Mouse (Mus musculus) MEL-GATA-1-ER (cell line): Measurements from ENCODE around the gene Fam102a.
"Not testable (repeated sequence)": the region's sequence is repeated elsewhere in the genome, so short reads cannot be mapped to it uniquely, and the experiment has no call there.

Source experiments
- DNase-seq: peaks from one replicate; pipeline ENCODE4 v3.0.0-alpha.2; 2012; ENCODE audit warnings: low read depth; ENCODE audit errors: extremely low read depth

Gene Fam102a

DNA sequence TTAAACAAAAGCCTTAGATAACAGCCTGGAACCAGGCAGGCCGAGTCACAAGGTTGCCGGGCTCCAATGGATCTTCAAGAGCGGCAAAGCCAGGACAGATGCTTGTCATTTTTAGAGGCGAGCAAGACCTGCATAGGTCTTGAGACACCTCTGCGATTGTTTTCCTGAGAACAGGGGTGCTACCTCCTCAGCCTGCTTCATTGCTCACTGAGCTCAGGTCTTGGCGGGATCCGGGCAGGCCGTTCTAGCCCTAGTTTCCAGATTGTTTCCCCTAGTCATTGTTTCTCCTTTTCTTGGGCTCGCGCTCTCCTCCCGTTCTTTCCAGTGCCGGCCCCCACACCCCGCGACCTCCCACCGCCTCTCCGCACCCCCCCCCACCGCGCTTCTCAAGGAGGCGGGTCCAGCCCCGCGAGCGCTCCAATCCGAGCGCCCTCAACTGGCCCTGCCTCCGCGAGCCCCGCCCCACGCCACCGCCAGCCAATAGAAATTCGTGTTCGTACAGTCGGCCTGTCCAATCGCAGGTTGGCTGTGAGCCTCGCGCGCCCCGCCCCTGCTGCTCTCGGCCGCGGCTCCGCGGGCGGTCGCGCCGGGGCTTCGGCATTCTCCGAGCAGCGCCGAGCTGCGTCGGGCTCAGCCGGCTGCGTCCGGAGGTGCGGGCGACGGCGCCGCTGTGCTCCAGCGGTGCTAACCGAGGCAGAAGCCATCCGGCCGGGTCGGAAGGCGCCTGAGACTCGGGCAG, at the start of gene Fam102a:
TSS of gene Fam102a (plus strand) at position 600 of the 739 bp plus-strand sequence.
- peak; percentile 80 for DNase-seq

DNA sequence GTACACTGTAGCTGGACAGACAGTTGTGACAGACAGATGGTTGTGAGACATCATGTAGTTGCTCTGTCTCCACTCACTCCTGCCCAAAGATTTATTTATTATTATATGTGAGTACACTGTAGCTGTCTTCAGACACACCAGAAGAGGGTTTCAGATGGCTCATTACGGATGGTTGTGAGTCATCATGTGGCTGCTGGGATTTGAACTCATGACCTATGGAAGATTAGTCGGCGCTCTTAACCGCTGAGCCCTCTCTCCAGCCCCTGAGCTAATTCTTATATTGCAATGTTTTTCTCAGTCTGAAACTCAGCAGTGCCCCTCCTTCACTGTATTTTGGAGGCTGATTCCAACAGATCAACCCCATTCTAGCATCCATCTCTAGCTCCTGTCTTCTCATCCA, 49.4 kb upstream of the Fam102a start:
- DNase-seq: no peak

DNA sequence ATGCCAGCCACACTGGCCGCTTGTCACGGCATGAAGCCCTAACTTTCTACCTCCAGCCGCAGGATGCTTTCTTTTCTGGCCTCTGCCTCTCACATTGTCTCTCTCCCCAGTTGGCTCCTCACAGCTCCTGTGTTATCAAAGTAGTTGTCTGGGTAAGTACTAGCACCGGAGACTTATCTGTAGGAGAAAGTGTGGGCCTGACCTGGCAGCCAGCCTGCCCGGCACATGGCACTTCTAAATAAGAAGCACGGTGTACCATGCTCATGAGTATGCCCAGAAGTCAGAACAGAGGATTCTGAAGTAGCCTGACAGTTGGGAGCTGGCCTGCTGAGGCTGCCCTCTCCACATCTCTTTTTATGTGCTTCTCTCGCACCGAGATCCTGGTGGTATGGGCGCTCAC, 49.0 kb upstream of the Fam102a start:
- DNase-seq: peak; percentile 46

DNA sequence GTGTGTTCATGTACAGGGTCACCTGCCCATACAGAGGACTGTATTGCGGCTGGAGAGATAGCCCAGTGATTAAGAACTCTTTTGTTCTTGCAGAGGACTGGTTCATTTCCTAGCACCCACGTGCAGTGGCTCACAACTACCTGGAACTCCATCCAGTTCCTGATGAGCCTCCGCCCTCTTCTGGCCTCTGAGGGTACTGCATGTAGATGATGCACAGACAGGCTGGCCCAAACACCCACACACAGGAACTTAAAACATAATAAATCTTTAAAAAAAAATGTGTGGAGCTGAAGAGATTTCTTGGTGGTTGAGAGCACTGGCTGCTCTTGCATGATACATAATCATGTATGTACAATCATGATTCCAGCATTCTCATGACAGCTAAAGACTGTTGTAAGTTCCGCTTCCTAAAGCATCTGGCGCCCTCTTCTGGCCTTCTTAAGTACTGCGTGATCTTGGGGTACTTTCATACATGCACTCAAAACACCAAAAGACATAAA, 48.0 kb upstream of the Fam102a start:
- peak; percentile 80 for DNase-seq

DNA sequence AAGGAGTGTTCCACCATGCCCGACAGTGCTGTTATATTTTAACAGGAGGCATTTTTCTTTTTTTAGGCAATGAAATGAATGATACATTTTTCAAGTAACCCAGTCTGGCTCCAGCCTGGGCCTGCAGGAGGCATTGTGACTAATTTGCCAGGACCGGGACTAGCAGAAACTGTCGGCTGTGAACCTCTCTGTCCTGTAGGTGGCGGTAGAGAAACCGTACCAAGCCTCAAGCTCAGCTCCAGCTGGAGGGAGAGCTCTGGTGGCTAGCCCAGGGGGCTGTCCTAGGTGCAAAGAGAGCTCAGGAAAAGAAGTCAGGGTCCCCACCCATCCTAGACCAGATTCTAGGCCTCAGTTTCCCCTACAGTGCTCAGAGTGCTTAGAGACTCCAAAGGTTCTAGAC, 46.5 kb upstream of the Fam102a start:
- peak; percentile 66 for DNase-seq

DNA sequence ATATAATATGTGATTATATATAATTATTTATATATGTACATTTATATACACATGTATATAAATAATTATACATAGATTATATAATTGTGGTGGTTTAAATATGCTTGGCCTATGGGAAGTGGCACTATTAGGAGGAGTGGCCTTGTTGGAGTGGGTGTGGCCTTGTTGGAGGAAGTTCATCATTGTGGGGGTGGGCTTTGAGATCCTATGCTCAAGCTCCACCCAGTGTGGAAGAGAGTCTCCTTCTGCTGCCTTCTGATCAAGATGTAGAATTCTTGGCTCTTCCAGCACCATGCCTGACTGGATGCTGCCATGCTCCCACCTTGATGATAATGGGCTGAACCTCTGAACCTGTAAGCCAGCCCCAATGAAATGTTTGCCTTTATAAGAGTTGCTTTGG, 44.4 kb upstream of the Fam102a start:
- DNase-seq: not testable (repeated sequence)

DNA sequence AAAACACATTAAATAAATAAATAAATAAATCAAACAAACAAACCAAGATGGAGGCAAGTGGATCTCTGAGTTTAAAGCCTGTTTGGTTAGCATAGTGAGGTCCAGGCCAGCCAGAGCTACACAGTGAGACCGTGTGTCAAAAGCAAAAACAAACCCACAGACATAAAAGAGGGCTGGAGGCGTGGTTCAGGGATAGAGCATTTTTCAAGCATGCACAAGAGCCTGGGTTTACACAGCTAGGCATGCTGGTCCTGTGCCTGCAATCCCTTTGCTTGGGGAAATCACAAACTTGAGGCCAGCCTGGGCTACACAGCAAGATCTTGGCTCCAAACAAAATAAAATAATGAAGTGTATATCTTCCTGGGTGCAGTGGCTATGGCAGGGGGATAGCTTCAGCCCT, 42.5 kb upstream of the Fam102a start:
- DNase-seq: no peak

DNA sequence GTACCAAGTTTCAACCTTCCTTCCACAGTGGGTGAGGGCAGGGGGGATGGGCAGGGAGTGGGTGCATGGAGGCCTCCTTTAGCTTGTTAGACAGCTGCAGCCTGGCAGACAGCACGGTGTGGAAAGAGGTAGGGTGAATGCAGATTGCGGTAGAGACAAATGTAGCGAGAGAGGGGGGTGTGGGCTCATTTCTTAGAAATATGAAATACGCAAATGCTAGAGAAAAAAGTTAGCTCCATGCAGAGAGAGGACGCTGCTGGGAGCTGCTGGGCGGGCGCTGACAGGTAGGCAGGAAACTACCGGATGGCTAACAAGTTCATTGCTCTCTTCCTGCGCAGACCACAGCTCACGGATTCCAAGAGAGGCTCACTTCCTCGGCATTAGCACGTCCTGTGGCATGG, 41.8 kb upstream of the Fam102a start:
- DNase-seq: no peak

DNA sequence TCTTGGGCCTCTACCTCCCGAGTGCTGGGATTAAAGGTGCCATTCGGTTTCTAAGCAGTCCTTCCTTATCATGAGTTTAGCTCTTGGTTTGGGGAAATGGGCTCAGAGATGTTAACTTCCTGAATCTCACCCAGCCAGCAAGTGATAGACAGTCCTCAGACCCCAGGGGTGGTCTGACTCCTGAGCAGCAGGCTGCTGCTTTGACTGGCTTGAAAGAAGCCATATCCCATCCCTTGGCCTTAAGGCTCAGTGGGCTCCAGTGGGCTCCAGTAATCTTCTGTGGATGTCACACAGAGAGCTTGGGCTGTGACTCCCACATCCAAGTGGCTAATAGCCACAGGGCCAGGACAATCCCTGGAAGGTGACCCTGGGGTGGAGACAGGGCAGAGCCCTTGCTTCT, 40.6 kb upstream of the Fam102a start:
- peak; percentile 73 for DNase-seq

DNA sequence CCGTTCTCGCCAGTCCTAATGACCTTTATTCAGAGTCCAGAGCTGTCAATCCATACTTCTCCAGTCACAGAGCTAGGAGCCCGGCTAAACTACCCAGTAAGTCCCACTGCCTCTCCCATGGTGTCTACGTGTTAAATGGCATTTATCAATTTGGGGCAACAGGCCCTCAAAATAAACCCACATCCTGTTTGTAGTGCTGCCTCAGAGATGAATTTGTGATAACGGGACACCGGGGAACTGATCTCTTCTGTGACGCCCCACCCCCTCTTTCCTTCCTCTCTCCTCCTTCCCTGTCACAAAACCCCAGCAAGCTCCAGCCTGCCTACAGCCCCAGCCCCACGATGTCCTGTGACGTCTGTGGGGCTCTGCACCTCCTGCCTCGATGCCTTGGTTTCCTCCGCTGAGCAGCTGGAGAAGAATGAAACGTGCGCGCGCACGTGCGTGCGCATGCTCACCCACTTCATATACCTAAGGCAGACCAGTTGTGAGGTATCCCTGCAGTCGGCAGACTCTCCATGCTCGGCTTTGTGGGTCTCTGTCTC, 39.9 kb upstream of the Fam102a start:
- peak; percentile 98 for DNase-seq

DNA sequence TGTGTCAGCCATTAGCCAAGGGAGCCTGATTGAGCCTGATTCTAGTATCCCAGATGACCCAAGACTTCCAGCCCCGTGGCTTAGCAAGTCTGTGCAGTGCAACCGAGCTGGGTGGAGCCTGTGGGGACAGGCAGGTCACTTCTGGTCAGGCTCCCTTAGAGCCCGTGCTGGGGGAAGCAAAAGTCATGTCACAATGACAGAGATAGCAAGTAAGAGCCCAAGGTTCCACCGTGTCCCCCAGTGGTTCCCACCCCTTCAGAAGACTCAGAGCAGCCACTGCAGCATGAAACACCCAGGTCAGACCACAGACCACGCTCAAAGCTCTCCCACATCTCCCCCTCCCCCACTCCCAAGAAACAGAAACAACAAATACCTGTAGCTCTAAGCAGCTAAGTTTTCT, 38.9 kb upstream of the Fam102a start:
- DNase-seq: no peak

DNA sequence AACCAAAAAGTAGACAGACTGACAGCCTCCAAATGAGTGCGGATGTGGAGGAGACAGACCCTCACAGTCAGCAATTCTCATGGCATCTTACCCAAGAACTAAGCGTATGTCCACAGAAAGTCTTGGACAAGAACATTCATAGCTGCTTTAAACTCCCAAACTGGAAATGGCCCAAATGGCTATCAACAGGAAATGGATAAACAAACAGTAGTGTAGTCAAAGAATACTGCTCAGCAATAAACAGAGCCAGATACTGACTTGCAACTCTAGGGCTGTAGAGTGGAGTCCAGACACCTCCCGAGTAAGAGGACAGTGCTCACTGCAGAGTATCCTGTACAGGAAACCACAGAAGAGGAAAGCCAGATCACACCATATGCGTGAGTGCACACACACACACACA, 35.8 kb upstream of the Fam102a start:
- DNase-seq: no peak

DNA sequence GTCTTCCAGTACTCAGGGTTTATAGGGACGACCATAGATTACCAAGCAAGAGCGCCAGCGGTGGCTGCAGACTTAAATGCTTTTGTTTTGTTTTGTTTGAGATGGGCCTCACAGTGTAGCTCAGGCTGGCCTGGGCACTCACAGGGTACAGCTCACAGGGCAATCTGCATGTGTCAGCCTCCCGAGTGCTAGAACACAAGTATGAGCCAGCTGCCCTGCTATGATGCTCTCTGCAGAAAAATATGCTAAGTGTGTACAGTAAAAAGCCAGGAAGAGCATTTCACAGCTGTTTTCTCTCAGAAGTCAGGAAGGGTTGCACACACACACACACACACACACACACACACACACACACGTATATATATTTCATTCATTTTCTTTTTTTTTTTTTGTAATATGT, 34.7 kb upstream of the Fam102a start:
- DNase-seq: no peak

DNA sequence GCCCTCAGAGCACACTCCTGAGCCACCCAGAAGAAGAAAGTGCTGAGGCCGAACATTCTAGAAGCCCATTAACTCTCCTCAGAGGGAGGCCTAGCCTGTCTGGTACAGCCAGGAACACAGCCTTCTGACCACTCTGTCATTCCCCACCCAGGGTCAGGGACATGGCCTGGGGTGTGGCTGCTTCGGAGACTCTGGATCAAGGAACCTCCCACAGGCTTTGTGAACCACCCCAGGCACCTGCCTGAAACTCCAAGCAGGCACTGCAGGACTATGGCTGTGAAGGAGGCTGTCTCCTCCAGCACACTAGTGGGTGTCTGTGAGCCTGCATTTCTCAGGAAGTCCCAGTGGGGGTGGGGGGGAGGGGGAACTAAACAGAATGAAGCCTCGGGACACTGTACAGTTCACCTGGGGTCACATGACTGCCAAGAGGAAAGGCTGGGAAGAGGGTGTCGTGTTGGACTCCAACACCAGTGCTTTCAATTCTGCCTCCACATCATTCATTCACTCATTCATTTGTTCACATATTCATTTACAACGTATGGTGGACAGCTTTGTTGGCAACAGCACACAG, 33.3 kb upstream of the Fam102a start:
- no peak for DNase-seq

DNA sequence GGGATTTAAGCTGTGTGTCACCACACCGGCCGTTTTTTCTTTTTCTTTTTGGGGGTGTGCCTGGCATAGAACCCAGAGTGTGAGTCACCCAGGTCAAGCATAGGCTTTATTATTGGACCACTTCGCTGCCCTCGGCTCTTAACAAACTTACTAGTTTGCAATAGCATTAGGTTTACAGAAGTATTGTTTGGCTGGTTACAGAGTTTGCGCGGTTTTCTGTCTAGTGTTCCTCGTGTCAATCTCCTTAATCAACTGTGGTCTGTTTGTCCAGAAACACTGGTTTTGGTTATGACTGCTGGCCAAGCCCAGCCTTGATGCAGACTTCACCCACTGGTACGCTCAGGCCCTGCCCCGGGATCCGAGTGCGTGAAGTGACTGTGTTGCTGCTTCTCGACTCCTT, 32.3 kb upstream of the Fam102a start:
- DNase-seq: no peak

DNA sequence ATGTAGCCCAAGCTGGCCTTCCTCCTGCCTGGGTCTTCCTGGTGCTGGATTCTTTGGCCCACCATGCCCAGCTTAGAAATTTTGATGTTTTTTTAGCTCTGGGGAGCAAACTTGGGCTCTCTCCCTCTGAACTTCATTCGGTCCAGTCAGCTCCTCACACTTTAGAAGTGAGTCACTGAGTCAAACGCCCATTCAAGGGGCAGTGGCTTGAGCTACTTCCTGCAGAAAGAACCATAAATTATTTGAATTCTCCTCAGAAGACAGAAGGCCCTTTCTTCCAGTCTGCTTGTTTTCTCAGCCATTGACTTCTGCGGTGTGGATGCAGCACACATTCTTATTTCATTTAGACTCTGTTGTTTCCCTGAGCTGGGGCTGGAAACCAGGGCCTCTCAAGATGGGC, 31.5 kb upstream of the Fam102a start:
- DNase-seq: no peak

DNA sequence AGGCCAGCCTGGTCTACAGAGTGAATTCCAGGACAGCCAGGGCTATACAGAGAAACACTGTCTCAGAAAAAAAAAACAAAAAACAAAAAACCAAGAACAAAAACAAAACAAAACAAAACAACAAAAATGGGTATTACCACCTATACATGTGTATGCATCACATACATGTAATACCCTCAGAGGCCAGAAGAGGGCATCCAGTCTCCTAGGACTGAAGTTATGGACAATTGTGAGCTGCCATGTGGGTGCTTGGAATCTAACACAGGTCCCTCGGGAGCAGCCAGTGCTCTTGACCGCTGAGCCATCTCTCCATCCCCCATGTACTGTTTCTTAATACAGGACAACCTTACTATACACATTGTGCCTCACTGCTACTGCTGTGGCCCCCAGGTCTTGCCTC, 29.6 kb upstream of the Fam102a start:
- no peak for DNase-seq

DNA sequence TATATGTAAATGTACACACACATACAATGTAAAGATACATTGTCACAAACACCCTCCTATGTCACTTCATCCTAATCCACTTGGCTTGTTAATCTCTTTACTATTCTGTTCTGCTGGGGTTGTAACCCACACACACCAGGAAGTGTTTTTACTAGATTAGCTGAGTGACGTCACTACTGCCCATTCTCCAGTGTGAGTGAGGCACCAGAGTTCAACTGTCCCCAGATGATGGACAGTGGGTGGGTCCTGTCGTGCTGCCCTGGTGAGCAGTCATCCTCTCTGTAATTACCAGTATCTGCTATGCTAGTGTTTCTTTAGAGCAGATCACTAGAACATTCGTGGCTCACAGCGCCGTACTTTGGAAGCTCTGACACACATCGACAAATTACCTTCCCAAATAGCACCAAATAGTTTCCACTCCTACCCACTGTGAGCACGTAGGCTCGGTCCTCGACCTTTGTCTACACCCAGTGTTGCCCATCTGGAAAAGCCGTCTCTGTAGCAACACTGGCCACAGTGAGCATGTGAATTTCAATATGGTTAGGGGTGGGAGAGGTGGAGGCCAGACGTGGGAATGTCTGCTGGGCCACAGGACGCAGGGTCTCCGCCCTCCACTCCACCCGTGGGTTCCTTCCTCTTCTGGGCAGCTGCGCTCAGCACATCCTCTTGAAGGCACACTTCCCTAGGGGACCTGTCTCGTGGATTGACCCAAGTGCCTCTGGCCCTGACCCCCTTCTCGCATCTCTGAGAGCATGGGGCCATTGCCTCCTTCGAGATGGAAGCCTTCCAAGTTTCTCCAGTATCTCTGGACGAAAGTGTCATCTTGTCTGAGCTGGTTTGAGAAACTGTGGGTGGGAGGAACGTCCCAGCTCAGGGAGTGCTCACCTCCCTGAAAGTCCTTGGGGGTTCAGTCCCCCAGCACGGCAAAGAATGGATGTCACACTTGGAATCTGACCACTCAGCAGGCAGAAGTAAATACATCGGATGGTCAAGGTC, 28.2 kb upstream of the Fam102a start:
- no peak for DNase-seq

DNA sequence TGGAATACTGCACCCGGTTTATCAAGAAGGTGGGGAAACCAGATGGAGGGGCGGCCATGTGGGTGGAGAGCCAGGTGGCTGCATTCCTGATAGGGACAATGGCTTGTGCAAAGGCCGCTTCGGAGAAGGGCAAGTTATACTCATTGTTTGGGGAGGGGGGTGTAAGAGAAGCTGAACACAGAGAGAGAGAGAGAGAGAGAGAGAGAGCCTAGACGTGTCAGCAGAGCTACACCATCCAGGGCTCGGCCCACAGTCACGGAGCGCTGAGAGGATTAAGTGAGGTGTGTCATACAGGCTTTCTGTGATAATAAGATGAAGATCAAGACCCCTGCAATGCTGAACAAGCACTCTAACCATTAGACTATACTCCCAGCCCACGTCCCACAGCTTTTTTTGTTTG, 27.2 kb upstream of the Fam102a start:
- no peak for DNase-seq

DNA sequence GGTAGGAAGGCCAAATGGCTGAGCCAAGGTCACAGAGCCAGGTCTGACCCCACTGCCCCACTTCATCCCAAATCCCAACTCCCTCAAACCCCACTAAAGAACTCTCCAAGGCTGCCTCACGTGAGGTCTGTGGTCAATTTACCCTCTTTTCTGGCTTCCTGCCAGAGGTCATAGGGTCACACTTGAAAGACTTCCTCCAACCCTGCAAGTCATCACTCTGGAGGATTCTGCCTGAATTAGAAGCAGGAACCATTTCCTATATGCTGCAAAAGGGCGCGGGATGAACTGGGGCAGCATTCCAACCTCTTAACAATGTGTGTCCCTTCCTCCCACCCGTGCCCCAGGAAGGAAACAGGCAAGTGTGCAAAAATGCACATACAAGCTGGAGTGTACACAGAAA, 25.8 kb upstream of the Fam102a start:
- no peak for DNase-seq

DNA sequence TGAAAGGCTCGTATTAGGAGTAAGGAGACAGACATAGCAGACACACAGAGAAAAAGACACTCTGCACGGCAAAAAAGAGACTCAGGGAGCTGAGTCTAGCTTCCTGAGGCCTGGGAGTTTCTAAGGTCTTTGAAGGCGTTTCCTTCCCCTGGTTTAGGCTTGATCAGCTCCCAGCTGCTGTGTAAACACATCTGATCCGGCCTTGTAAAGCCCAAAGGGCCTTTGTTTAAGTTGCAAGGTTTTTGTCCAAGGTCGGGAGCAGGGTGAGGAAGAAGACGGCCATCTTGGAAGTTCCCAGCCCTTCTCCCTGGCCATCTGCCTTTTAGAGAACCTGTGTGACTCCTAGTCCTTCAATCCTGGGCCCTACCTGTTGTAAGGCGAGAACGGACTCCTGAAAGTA, 25.2 kb upstream of the Fam102a start:
- DNase-seq: no peak

DNA sequence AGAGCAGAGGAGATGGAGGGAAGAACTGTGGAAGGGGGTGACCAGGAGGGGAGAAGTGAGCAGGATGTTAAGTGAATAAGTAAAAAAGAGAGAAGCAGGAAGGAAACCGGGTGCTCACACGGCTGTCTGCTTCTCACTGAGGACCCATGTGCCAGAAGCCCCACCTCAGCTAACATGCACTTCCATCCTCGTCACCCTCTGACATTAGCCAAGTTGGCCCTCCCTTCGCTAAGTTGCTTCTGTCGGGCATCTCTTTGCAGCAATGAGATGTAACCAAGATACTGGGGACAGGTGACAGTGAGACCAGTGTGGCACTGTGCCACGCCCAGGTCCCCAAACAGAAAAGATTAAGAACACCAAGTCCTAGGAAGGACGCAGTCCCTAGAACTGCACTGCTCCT, 22.5 kb upstream of the Fam102a start:
- DNase-seq: no peak
